Mouse (Mus musculus) spleen, adult 2 months (tissue): Measurements from ENCODE around the gene Cxcr5. TPM values are rescaled to one million over a fixed set of nuclear protein-coding genes. Genes with fewer than 3 reads are reported as not detected.

Experiments used
- DNase-seq, 2 experiments: peaks; one replicate each; pipeline versions ENCODE4 v3.0.0 to v3.0.0-alpha.2; 2012 to 2021; ENCODE audit warnings: low spot score in 2 of 2, low read depth in 1 of 2
- H3K27ac ChIP-seq: fragments of 200-500 bp; 2 replicates; pipeline ENCODE4 v1.5.1; 2012; ENCODE audit warnings: low read length, inconsistent platforms; ENCODE audit not compliant: insufficient read depth
- H3K27me3 ChIP-seq: fragments of 200-500 bp; 2 replicates; pipeline ENCODE4 v1.6.1; 2012; ENCODE audit warnings: mild to moderate bottlenecking, moderate library complexity, low read length, inconsistent platforms; ENCODE audit not compliant: control insufficient read depth, insufficient read depth
- H3K36me3 ChIP-seq: fragments of 200-500 bp; 2 replicates; pipeline ENCODE4 v1.6.1; 2012; ENCODE audit warnings: mild to moderate bottlenecking, low read length, inconsistent platforms; ENCODE audit not compliant: control insufficient read depth, insufficient read depth
- H3K4me1 ChIP-seq: fragments of 200-500 bp; 2 replicates; pipeline ENCODE4 v1.6.1; 2011; ENCODE audit warnings: inconsistent platforms; ENCODE audit not compliant: control insufficient read depth, insufficient read depth, insufficient read length
- H3K4me3 ChIP-seq: fragments of 200-500 bp; 2 replicates; pipeline ENCODE4 v1.5.1; 2011; ENCODE audit warnings: mild to moderate bottlenecking, inconsistent platforms; ENCODE audit not compliant: insufficient read depth, insufficient read length; ENCODE audit errors: extremely low read depth
- CTCF ChIP-seq: fragments of 200-500 bp; IDR thresholded peaks from 2 replicates; pipeline ENCODE4 v1.5.1; 2011; ENCODE audit warnings: mild to moderate bottlenecking, inconsistent platforms; ENCODE audit not compliant: insufficient read depth, insufficient read length, insufficient replicate concordance; ENCODE audit errors: extremely low read depth
- POLR2A ChIP-seq: fragments of 200-500 bp; IDR thresholded peaks from 2 replicates; pipeline ENCODE4 v1.6.1; 2011; ENCODE audit warnings: low read depth, low read length, inconsistent platforms
- WGBS: fragments of 180-500 bp; shearing (Covaris S2); methylation state at CpG from one replicate; pipeline ENCODE4 v1.1.7; 2018; 5-methylcytosine and 5-hydroxymethylcytosine counted together
- polyA plus RNA-seq: library from polyadenylated mRNA; depleted of rRNA; stranded (reverse); fragments of >200 nt; gene quantifications from 2 replicates; pipeline ENCODE4 v1.2.3, GENCODE M21; 2012

The Cxcr5 gene
- polyA plus RNA-seq, 1 experiment = 133 TPM

GRCm38 (mm10) chr9:44509487-44510354, 52.0 kb downstream of the Cxcr5 start:
- 16% methylated on average over 26 of the region's 27 CpGs for WGBS
- H3K4me3 ChIP-seq = peak overlapping the region; percentile 37; the same call in 1 of the 2 replicates
- peak overlapping the region; percentile 79 for H3K27ac ChIP-seq
- H3K36me3 ChIP-seq = peaks cover 45% of the 10 kb centered on the region
- peak in 1 of 2 experiments; percentile 81 for DNase-seq
- TF ChIP-seq CTCF (peak; percentile 79; the same call in 1 of the 2 replicates), POLR2A (no peak)
- no peaks in the 10 kb centered on the region for H3K27me3 ChIP-seq
- H3K4me1 ChIP-seq = peaks cover 44% of the 10 kb centered on the region

GRCm38 (mm10) chr9:44508721-44509486, 52.8 kb downstream of the Cxcr5 start:
- H3K4me1 ChIP-seq = peaks cover 42% of the 10 kb centered on the region
- no peak for DNase-seq
- 89% methylated on average over 19 of the region's 19 CpGs for WGBS
- TF ChIP-seq CTCF = no peak
- TF ChIP-seq POLR2A = no peak
- H3K27me3 ChIP-seq = no peaks in the 10 kb centered on the region
- H3K27ac ChIP-seq = peak overlapping the region; percentile 79; the same call in 1 of the 2 replicates
- no peak overlapping the region for H3K4me3 ChIP-seq
- H3K36me3 ChIP-seq = peaks cover 45% of the 10 kb centered on the region

- TF ChIP-seq CTCF (no peak), POLR2A (no peak)
- DNase-seq = no peak
- Histone ChIP-seq H3K36me3 (peaks cover 39% of the 10 kb centered on the region), H3K27me3 (no peaks in the 10 kb centered on the region), H3K4me3 (no peak overlapping the region), H3K27ac (no peak overlapping the region), H3K4me1 (peaks cover 35% of the 10 kb centered on the region)
- WGBS = 92% methylated on average over 18 of the region's 18 CpGs
Observed at GRCm38 (mm10) chr9:44508124-44508619, 53.5 kb downstream of the Cxcr5 start.

- peaks cover 31% of the 10 kb centered on the region for H3K36me3 ChIP-seq
- H3K4me1 ChIP-seq = peaks cover 27% of the 10 kb centered on the region; the same call in 1 of the 2 replicates
- TF ChIP-seq CTCF (no peak), POLR2A (no peak)
- no peak overlapping the region for H3K27ac ChIP-seq
- H3K27me3 ChIP-seq = no peaks in the 10 kb centered on the region
- no peak overlapping the region for H3K4me3 ChIP-seq
- DNase-seq = no peak
- 89% methylated on average over 6 of the region's 6 CpGs for WGBS
Observed at GRCm38 (mm10) chr9:44507345-44507744, 54.3 kb downstream of the Cxcr5 start.

- Histone ChIP-seq H3K4me3 (no peak overlapping the region), H3K36me3 (peaks cover 28% of the 10 kb centered on the region), H3K27me3 (no peaks in the 10 kb centered on the region), H3K4me1 (peaks cover 21% of the 10 kb centered on the region; the same call in 1 of the 2 replicates), H3K27ac (no peak overlapping the region)
- no peak for DNase-seq
- TF ChIP-seq POLR2A = no peak
- WGBS = 95% methylated on average over 13 of the region's 13 CpGs
Observed at GRCm38 (mm10) chr9:44506566-44506965, 55.1 kb downstream of the Cxcr5 start.

- DNase-seq = no peak
- 78% methylated on average over 23 of the region's 23 CpGs for WGBS
Observed at GRCm38 (mm10) chr9:44505824-44506467, 55.7 kb downstream of the Cxcr5 start.

More at GRCm38 (mm10) chr9:44505824-44506467, 55.7 kb downstream of the Cxcr5 start:
- Histone ChIP-seq H3K4me1 (peaks cover 15% of the 10 kb centered on the region; the same call in 1 of the 2 replicates), H3K4me3 (no peak overlapping the region), H3K27ac (no peak overlapping the region), H3K36me3 (peaks cover 28% of the 10 kb centered on the region), H3K27me3 (no peaks in the 10 kb centered on the region)
- TF ChIP-seq POLR2A = no peak
- TF ChIP-seq CTCF = peak; percentile 19; the same call in 1 of the 2 replicates
